Mouse (Mus musculus) lung, postnatal 14 days (tissue): ENCODE data around the gene Paf1.
"Not testable (repeated sequence)": the region's sequence is repeated elsewhere in the genome, so short reads cannot be mapped to it uniquely, and the experiment has no call there.

Source experiments
- DNase-seq: peaks from one replicate; pipeline ENCODE4 v3.0.0; 2021

The Paf1 gene

DNA sequence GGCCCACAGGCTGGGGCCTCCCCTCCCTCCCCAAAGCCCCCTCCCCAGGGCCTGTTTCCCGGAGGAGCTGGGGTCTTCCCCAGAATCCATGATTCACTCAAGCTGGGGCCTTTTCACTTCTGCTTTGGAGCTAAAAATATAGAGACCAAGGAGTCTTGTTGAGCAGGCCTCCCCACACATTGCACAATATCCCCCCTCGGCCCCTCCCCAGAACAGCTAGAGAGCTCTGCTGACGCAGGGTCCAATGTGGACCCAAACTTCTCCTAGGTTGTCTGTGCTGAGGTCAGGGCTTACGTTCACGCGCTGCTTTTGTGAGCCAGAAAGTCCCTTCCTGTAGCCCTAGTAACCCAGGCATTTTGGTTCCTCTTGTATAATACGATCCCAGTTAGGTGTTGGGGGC, 6.7 kb upstream of the Paf1 start:
- DNase-seq = peak; percentile 64

DNA sequence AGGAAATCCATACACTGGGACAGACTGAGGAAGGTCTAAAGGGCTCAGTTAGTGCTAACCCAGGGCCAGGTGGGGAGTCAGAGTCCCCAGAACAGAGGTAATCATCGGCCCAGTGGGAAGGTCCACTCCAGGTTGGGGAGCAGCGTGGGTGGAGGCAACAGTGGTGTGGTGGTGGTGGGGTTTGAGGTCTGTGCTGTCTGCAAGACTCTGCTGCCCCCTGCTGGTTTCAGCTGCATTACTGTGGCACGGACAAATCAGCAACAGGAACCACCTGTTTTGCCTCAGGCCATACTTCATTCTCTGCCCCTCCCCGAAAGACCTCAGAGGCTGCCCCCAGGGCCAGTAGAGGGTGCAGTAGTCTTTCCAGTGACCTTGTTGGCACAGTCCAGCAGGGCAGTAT, 6.3 kb upstream of the Paf1 start:
- peak; percentile 95 for DNase-seq

- DNase-seq = not testable (repeated sequence)
Observed at GRCm38 (mm10) chr7:28386877-28387276, 5.9 kb upstream of the Paf1 start.

GRCm38 (mm10) chr7:28387384-28387783, 5.4 kb upstream of the Paf1 start:
- DNase-seq = not testable (repeated sequence)

DNA sequence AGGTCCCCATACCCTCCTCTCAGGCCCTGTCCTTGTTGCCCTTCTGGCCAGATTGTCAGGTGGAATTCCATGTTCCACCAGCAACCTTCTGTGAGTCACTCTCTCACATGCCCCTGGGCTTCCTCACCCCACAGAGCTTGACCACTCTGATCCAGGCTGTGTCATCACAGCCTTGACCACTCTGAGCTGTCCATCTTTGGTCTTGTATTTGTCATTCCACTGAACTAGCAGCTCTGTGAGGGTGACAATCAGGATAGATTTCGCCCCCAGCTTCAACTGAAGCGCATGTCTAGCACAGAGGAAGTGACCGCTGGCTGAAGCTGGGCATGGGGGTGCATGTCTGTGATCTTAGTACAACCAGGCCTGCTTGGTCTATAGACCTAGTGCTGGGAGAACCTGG, 2.4 kb upstream of the Paf1 start:
- DNase-seq = no peak

DNA sequence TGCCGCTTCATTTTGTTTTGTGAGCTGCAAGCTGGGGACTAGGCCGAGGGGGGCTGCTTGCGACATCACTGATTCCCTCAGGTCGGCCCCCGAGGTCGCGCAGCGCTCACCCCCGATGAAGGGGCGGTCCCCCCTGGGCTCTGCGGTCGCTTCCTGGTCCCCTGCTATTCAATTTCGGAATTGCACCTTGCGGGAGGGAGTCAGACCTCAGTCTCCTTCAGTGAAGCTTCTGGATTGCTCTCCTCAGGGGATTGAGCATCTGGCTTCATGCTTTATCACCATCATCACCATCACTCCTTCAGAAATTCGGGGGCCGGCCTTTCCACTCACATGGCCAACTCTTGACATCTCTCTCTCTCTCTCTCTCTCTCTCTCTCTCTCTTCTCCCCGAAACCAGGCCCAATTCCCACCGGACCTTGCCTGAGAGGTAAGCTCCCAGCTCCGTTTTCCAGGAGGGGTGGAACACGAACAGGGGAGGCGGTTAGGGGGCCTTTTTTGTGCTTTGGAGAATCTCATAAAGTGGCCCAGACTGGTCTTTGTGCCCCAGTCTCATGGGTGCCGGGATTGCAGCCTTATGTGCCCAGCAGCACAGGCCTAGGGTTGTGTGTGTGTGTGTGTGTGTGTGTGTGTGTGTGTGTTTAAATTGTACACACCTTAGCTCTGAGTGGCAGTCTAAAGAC, 661 bp downstream of the Paf1 start:
- DNase-seq = no peak

GRCm38 (mm10) chr7:28395425-28395824, 2.7 kb downstream of the Paf1 start:
- DNase-seq = no peak

GRCm38 (mm10) chr7:28398000-28398399, 5.2 kb downstream of the Paf1 start:
- no peak for DNase-seq

DNA sequence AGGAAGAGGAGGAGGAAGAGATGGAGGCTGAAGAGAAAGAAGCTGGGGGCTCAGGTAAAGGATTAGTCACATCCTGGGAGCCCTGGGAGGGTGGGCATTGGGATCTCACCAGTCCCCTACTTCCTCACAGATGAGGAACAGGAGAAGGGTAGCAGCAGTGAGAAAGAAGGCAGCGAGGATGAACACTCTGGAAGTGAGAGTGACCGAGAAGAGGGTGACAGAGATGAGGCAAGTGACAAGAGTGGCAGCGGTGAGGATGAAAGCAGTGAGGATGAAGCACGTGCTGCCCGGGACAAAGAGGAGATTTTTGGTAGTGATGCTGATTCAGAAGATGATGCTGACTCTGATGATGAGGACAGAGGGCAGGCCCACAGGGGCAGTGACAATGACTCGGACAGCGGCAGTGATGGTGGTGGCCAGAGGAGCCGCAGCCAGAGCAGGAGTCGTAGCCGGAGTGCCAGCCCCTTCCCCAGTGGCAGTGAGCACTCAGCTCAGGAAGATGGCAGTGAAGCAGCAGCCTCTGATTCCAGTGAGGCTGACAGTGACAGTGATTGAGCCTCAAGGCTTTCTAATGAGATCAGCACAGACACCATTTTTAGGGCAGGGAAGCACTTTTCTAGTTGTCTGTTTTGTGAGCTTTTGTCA, 6.1 kb downstream of the Paf1 start:
- DNase-seq = no peak

GRCm38 (mm10) chr7:28401030-28401429, 8.3 kb downstream of the Paf1 start:
- no peak for DNase-seq

- DNase-seq = no peak
Observed at GRCm38 (mm10) chr7:28401942-28402341, 9.2 kb downstream of the Paf1 start.

GRCm38 (mm10) chr7:28410841-28411475, 18.2 kb downstream of the Paf1 start:
- peak; percentile 64 for DNase-seq

DNA sequence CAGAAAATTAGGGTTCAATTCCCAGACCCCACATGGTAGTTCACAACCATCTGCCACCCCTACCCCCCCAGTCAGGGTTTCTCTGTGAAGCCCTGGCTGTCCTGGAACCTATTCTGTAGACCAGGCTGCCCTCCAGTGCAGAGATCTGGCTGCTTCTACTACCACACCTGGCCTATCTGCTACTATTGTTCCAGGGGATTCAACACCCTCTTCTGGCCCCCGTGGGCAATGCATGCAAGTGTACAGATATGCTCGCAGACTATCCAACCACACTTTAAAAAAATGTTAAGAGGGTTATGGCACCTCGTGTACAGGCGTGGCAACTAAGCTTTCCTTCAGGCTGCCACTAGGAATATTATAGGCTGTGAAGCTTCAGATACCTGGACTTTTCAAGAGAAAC, 20.1 kb downstream of the Paf1 start:
- DNase-seq = no peak

GRCm38 (mm10) chr7:28417368-28417767, 24.6 kb downstream of the Paf1 start:
- no peak for DNase-seq

DNA sequence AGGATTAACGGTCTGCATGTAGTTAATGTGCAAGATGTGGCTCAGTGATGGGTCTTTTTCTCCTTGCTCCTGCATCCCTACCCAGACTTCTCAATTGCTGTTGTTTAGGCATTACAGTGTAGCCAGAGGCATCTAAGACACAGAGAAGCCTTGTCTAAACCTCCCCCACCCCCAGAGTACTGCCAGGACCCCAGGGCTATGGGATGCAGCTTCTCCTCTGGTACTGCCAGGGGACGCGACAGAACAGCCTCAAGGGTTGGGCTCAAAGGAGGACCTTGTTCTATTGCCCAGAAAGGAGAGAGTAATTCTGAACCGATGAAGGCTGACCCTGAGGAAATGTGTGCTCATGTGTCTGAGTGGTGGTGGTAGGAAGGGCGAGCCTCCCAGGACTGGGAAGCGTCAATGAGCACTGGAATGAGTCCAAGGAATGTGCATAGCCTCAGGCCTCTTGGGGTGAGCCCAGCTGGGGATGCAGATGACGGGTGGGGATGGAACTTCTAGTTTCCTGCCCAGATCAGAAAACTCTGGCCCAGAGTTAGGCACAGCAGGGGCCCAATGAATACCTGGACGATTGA, 25.4 kb downstream of the Paf1 start:
- peak; percentile 69 for DNase-seq

GRCm38 (mm10) chr7:28419416-28419815, 26.7 kb downstream of the Paf1 start:
- DNase-seq = no peak

DNA sequence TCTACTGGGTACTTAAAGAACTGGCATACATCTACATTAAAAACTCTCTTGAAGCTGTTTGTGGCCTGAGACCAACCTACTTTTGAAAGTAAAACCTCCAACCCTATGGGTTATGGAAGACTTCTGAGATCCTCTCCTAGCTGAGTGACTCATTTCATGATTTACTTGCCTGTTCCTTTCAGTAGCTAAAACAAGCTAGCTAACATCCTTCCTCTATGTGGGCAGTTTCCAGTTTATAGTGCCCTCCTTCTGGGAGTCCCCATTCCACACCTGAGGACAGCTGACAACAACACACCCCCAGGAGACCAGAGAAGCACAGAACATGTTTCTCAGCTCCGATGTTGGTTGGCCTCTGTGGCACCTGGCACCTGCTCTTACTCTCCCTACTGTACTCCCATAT, 30.3 kb downstream of the Paf1 start:
- DNase-seq = no peak

DNA sequence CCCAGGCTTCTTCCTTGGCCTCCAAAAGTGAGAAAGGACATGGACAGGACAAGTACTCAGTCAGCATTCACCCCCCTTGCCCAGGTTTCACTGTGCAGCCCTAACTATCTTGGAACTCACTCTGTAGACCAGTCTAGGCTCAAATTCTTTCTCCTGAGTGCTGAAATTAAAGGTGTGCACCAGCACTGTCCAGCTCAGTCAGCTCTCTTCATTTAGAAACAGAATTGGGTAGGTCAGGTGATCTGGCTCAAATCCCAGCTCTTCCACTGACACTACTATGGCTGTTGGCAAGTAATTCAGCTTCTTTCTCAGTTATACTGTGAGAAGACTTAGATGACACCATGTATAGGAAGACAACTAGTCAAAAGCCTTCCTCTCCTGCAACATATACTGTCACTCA, 35.0 kb downstream of the Paf1 start:
- no peak for DNase-seq

DNA sequence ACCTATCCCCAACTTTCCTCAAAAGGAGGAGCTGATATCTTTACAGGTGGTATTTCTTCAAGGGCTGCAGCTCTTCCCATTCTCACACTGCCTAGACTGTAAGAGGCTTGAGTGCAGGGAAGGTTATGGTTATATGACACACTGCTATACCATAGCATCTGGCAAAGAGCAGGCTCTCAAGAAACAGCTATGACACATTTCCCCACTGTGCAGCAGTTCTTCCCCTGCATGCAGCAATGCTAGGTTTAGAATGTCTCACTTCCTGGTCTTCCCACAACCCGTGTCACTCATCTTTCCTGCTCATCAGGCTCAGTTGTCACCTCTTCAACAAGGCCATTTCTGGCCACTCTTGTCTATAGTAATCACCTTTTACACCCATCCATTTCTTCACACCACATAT, 37.8 kb downstream of the Paf1 start:
- no peak for DNase-seq

DNA sequence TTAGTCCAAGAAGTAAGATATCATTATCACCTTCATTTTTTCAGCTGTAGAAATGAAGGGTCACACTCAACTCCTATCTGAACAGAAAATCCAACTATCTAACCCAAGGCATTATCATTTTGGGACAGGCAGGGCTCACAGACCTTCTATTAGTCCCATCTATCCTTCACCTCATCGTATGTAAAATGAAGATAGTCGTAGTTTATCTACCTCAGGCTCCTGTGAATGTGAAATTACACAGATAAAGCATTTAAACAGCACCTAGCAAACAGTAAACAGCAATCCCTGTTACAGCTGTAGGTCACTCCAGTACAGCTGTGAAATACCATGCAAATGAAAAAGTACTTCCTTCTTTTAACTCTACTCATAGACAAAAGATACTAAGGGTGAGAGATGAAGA, 39.5 kb downstream of the Paf1 start:
- DNase-seq = no peak

GRCm38 (mm10) chr7:28435660-28436259, 43.0 kb downstream of the Paf1 start:
- DNase-seq = peak; percentile 15

DNA sequence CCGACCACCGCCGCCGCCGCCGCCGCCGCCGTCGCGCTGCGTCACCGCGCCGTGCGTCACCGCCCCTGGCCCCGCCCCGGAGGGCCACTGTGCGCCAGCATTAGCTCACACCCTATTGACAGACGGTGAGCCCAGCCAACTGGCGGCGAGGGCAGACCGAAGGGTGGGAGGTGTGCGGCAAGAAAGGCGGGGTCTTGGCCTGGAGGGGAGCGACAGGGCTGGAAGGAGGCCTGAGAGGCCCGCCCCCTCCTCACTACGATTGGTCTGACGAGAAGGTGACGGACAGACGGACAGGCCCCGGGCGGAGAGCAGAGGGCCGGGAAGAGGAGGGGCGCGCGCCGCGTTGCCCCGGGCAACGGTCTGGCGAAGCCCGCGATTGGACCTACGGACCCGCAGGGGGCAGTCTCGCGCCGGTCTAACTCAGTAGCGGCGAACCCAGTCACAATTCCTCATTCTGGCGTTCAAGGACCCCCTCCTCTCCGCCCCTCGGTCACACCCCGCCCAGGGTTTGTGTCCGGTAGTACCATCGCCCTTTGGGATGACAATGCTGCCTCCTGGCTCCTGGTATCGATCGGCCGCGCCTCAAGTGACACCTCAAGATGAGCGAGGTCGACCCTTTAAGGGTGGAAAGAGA, 43.6 kb downstream of the Paf1 start:
- DNase-seq = peak; percentile 100

DNA sequence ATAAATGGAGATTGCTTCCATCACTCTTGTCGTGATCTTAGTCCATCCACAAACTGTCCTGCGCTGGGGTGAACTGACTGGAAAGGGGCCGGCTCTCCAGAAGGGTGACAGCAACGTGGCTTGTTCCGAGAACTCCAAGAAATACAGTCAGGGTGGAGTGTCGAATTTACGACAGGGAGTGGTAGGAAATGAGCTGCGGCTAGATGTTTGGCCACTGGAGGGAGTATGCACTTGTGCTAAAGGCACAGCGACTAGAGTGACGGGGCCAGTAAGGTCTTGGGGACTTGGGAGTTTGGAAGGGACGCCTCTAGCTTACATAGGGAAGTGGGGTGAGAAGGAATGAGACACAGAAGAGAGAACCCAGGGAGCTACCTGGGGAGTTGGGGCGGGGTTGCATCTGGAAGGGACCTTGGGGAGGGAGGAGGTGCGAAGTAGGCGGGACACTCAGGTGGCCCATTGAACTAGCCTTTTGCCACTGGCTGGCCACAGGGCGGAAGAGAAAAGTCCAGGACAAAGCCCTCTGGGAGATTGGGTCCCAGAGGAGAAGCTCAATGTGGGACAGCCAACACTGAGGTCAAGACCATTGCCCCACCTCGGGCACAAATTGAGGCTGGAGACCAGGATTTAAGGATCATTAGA, 44.3 kb downstream of the Paf1 start, which contains the start of gene Gmfg:
TSS of gene Gmfg (plus strand) at position 516 of the 639 bp plus-strand sequence.
- peak; percentile 85 for DNase-seq
